Mouse (Mus musculus) E14TG2a.4 (cell line): ENCODE measurements around the gene Gpha2.

ENCODE experiments used
- H3K27me3 ChIP-seq: 2 replicates; pipeline ENCODE4 v1.6.1; 2014; ENCODE audit warnings: low read length, control low read depth; ENCODE audit not compliant: insufficient read depth
- H3K36me3 ChIP-seq: 2 replicates; pipeline ENCODE4 v1.6.1; 2014; ENCODE audit warnings: low read length, control low read depth; ENCODE audit not compliant: insufficient read depth
- H3K4me1 ChIP-seq: replicated peaks from 2 replicates; pipeline ENCODE4 v1.6.1; 2014; ENCODE audit warnings: low read depth, low read length, control low read depth
- H3K4me3 ChIP-seq: replicated peaks from 2 replicates; pipeline ENCODE4 v1.5.1; 2014; ENCODE audit warnings: mild to moderate bottlenecking, low read length
- H3K9me3 ChIP-seq: 2 replicates; pipeline ENCODE4 v1.6.1; 2014; ENCODE audit warnings: low read length, control low read depth
- CTCF ChIP-seq: conservative IDR thresholded peaks from 2 replicates; pipeline ENCODE4 v1.5.1; 2014; ENCODE audit warnings: low read length
- NANOG ChIP-seq: IDR thresholded peaks from 2 replicates; pipeline ENCODE4 v1.6.1; 2014; ENCODE audit warnings: borderline replicate concordance, low read length, mixed read lengths
- POU5F1 ChIP-seq: IDR thresholded peaks from 2 replicates; pipeline ENCODE4 v1.6.1; 2014; ENCODE audit warnings: low read length, borderline replicate concordance

The Gpha2 gene

GRCm38 (mm10) chr19:6226763-6227162 lies 583 bp downstream of the Gpha2 start:
- TF ChIP-seq POU5F1: no peak
- TF ChIP-seq NANOG: no peak
- no peak for TF ChIP-seq CTCF
- Histone ChIP-seq H3K27me3 (no peaks in the 10 kb centered on the region; the same call in 1 of the 2 replicates), H3K4me1 (peaks cover 60% of the 10 kb centered on the region), H3K4me3 (no peak overlapping the region; the same call in 1 of the 2 replicates), H3K9me3 (no peaks in the 10 kb centered on the region), H3K36me3 (peaks cover 41% of the 10 kb centered on the region)

DNA sequence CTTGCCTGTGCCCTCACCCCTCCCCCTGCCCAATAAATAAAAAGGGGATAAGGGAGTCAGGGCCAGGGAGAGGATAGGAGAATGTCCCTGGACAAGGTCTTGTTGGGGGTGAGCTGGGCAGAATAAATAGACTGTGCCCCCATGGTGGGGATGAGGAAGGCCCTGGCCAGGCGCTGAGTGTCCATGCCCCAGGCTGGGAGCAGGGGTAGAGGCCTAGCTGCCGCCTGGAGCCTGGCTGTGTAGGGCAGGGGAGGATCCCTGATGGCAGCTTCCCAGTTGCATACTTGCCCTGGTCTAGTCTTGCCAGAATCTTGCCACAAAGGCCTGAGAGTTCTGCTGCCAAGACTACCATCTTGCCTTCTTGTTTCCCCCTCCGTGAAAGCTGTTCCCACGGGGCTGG lies 1.7 kb downstream of the Gpha2 start:
- TF ChIP-seq NANOG: no peak
- TF ChIP-seq POU5F1: no peak
- no peak for TF ChIP-seq CTCF
- Histone ChIP-seq H3K27me3 (no peaks in the 10 kb centered on the region), H3K9me3 (no peaks in the 10 kb centered on the region), H3K4me1 (peaks cover 60% of the 10 kb centered on the region), H3K4me3 (no peak overlapping the region), H3K36me3 (peaks cover 52% of the 10 kb centered on the region)

DNA sequence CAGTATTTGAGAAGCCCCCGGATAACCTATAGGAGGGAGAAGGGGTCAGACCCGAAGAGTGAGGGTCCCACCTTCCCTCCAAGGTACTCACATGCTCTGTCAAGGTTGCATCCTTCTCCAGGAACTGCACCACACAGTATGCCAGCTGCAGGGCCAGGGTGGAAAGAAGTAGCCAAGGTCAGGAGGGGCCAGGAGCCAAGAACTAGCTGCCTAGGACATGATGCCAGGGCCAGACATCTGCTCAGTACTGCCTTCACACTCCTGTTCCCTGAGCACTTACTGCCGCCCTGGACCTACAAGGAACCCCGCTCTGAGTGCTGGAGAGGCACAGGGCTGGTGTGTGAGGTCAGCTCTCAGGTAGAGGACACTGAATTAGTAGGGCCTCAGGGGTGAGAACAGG lies 4.2 kb downstream of the Gpha2 start:
- peaks cover 69% of the 10 kb centered on the region for H3K36me3 ChIP-seq
- H3K4me1 ChIP-seq: peaks cover 58% of the 10 kb centered on the region
- no peaks in the 10 kb centered on the region for H3K9me3 ChIP-seq
- TF ChIP-seq CTCF (no peak), POU5F1 (no peak), NANOG (no peak)
- no peak overlapping the region for H3K4me3 ChIP-seq
- no peaks in the 10 kb centered on the region for H3K27me3 ChIP-seq

GRCm38 (mm10) chr19:6231036-6231435 lies 4.9 kb downstream of the Gpha2 start:
- Histone ChIP-seq H3K4me1 (peaks cover 51% of the 10 kb centered on the region), H3K27me3 (no peaks in the 10 kb centered on the region), H3K36me3 (peaks cover 69% of the 10 kb centered on the region), H3K4me3 (no peak overlapping the region), H3K9me3 (no peaks in the 10 kb centered on the region)
- TF ChIP-seq POU5F1 (no peak), NANOG (no peak), CTCF (no peak)

- Histone ChIP-seq H3K9me3 (no peaks in the 10 kb centered on the region), H3K36me3 (peaks cover 59% of the 10 kb centered on the region), H3K27me3 (no peaks in the 10 kb centered on the region), H3K4me1 (peaks cover 51% of the 10 kb centered on the region), H3K4me3 (no peak overlapping the region)
- no peak for TF ChIP-seq POU5F1
- no peak for TF ChIP-seq CTCF
- no peak for TF ChIP-seq NANOG
Observed at GRCm38 (mm10) chr19:6233647-6234046, 7.5 kb downstream of the Gpha2 start.

- Histone ChIP-seq H3K27me3 (no peaks in the 10 kb centered on the region), H3K4me1 (peaks cover 51% of the 10 kb centered on the region), H3K9me3 (no peaks in the 10 kb centered on the region), H3K36me3 (peaks cover 50% of the 10 kb centered on the region), H3K4me3 (peak overlapping the region; percentile 94)
- TF ChIP-seq NANOG: no peak
- no peak for TF ChIP-seq CTCF
- no peak for TF ChIP-seq POU5F1
Observed at GRCm38 (mm10) chr19:6234337-6235083, 8.3 kb downstream of the Gpha2 start.

GRCm38 (mm10) chr19:6235084-6236052 lies 9.2 kb downstream of the Gpha2 start, which contains the start of gene Ppp2r5b:
Gene Ppp2r5b, minus strand, starts transcription at chr19:6235872.
- Histone ChIP-seq H3K27me3 (no peaks in the 10 kb centered on the region), H3K36me3 (peaks cover 42% of the 10 kb centered on the region)
- TF ChIP-seq NANOG (no peak), POU5F1 (no peak), CTCF (no peak)

GRCm38 (mm10) chr19:6236053-6236441 lies 9.9 kb downstream of the Gpha2 start:
- H3K9me3 ChIP-seq: no peaks in the 10 kb centered on the region
- H3K36me3 ChIP-seq: peaks cover 35% of the 10 kb centered on the region
- H3K27me3 ChIP-seq: no peaks in the 10 kb centered on the region
- H3K4me3 ChIP-seq: peak overlapping the region; percentile 94
- H3K4me1 ChIP-seq: peaks cover 65% of the 10 kb centered on the region
- no peak for TF ChIP-seq NANOG
- TF ChIP-seq CTCF: no peak
- TF ChIP-seq POU5F1: no peak

More at GRCm38 (mm10) chr19:6235084-6236052, 9.2 kb downstream of the Gpha2 start, which contains the start of gene Ppp2r5b:
- Histone ChIP-seq H3K9me3 (no peaks in the 10 kb centered on the region), H3K4me1 (peaks cover 59% of the 10 kb centered on the region), H3K4me3 (peak within 1 kb of the TSS; percentile 94)
